Mouse (Mus musculus): ENCODE measurements around the gene Nsl1.

The Nsl1 gene

DNA sequence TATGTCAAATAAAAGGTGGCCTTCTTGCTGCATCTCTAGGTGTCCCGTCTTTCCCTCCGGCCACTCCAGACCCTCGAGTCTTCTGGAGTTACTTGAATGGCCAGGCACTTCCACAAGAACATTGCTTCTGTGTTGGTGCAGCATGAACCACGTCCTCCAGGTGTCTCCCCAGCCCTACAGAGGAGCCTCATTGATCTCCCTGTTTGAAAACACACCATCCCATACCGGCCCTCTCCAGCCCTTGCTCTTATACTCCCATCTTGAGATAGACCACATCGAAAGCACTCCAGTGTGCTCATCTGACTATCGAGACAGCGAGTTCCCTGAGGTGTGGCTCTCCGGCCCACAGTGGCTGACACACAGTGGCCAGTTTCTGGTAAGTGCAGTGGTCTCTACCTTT is 32.2 kb downstream of the Nsl1 start:
- DNase-seq (ENCODE audit: low spot score in 2 of 2), result no peak

- DNase-seq (ENCODE audit: low spot score in 2 of 2), result peak in 1 of 2 experiments; percentile 15
Observed at GRCm38 (mm10) chr1:191096871-191097681, 34.3 kb downstream of the Nsl1 start.

GRCm38 (mm10) chr1:191097802-191098747 is 35.3 kb downstream of the Nsl1 start, which contains the start of gene Batf3:
Gene Batf3, plus strand, starts transcription at chr1:191097847.
- peak in 1 of 2 experiments; percentile 26 for DNase-seq (ENCODE audit: low spot score in 2 of 2)

DNA sequence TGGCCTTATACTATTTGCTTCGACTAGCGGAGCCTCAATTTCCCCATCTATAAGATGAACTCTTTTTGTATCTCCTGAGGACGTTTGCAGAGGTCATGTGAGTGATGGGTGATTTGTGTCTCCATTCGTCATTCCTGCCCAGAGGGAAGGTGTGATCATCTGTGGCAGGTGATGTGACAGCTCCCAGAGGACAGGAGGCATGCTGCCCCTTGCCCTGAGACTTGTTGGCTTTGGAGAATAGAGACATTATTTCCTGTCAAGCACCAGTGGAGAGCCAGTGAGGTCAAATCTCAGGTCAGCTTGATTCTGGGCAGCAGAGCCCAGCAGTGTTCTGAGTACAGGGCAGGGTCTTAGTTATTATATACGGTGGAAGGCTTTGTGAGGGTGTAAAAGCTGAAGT is 36.3 kb downstream of the Nsl1 start:
- DNase-seq (ENCODE audit: low spot score in 2 of 2), result no peak

GRCm38 (mm10) chr1:191099772-191100291 is 37.0 kb downstream of the Nsl1 start:
- no peak for DNase-seq (ENCODE audit: low spot score in 2 of 2)

GRCm38 (mm10) chr1:191102730-191103370 is 40.0 kb downstream of the Nsl1 start:
- DNase-seq (ENCODE audit: low spot score in 2 of 2), result no peak

DNA sequence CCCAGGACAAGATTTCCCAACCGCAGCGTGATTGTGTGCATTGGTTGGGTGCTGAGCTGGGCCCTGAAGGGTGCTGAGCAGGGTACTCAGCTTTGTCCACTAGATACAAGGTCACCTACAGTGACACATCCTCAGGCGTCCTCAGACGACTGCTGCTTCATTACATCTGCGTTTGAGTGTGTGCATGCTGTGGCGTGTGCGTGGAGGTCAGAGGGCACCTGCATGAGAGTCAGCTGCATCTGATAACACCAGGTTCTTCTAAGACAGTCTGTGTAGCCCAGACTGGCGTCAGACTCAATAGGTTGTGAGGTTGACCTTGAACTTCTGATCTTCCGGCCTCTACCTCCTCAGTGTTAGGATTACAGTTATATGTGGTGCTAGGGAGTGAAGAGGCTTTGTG is 42.4 kb downstream of the Nsl1 start:
- DNase-seq (ENCODE audit: low spot score in 2 of 2), result no peak

DNA sequence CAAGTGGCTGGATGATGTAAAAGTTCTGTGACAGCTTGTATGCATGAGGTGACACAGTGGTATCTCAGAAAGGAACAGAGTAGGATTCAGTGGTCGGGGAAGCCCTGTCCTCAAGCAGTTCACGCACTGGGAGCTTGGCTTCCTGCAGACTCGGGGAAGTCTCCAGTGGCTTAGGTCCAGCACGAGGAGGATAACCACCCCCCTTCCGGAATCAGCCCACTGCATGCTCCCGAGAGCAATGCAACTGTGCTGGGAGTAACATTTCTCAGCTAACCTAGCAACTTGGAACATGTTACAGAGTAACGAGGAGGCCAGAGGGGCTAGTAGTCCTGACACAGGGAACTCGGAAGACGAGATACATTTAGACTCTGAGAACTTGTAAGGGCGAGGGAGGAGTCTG is 44.5 kb downstream of the Nsl1 start:
- no peak for DNase-seq (ENCODE audit: low spot score in 2 of 2)

DNA sequence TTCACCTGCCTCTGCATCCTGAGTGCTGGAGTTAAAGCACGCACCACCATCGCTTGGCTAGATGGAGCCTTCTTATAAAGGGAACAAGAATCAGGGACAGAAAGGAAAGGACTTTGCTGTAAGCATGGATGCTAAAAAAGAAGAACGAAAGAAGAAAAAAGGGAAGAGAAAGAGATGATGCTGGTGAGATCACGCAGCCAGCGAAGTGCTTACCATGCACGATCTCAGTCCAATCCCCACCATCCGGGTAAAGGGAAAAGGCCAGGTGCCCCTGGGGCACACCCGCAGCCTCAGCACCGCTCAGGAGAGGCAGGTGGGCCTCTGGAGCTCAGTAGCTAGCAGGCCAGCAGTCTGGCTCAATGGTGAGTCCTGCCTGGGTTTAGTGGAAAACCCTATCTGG is 47.1 kb downstream of the Nsl1 start:
- DNase-seq (ENCODE audit: low spot score in 2 of 2), result no peak

DNA sequence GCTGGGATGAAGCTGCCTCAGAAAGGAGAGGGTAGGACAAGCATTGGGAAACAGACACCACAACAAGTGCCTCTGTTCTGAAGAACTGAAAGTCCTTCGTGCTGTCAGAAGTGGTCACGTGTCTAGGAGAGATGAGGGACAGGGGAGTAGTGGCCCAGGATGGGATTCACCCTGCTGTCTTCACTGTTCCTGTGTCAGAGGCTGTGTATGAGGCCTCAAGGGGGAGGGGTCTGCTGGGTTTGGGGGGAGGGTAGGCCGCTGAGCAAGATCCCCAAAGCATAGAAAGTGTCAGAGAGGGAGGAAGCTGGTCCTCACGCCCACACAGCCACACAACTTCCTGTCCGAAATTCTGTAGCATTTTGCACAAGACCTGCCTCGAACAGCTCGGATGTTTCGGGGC is 48.3 kb downstream of the Nsl1 start:
- DNase-seq (ENCODE audit: low spot score in 2 of 2), result no peak

DNA sequence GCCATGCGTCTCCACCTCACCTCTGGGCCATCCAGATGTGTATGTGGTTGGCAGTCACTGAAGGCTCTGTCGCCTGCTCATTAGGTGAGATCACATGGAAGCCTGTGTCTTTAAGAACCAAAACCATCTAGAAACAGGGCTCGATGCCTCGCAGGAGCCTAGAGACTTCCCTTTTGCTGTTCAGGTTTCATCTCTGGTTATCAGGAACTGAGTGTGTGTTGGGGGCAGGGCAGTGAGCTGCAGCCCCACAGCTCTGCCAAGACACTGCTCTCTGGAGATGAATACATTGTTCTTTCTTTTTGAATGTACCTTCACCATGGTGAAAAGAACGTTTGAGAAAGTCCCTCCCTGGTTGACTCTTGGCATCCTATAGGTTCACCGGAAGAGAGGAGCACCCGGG is 52.1 kb downstream of the Nsl1 start:
- no peak for DNase-seq (ENCODE audit: low spot score in 2 of 2)

GRCm38 (mm10) chr1:191115514-191116238 is 52.9 kb downstream of the Nsl1 start:
- no peak for DNase-seq (ENCODE audit: low spot score in 2 of 2)

- DNase-seq (ENCODE audit: low spot score in 2 of 2), result no peak
Observed at GRCm38 (mm10) chr1:191122744-191123143, 59.9 kb downstream of the Nsl1 start.

- DNase-seq (ENCODE audit: low spot score in 2 of 2), result no peak
Observed at GRCm38 (mm10) chr1:191123696-191124095, 60.9 kb downstream of the Nsl1 start.

GRCm38 (mm10) chr1:191124288-191124687 is 61.5 kb downstream of the Nsl1 start:
- no peak for DNase-seq (ENCODE audit: low spot score in 2 of 2)

DNA sequence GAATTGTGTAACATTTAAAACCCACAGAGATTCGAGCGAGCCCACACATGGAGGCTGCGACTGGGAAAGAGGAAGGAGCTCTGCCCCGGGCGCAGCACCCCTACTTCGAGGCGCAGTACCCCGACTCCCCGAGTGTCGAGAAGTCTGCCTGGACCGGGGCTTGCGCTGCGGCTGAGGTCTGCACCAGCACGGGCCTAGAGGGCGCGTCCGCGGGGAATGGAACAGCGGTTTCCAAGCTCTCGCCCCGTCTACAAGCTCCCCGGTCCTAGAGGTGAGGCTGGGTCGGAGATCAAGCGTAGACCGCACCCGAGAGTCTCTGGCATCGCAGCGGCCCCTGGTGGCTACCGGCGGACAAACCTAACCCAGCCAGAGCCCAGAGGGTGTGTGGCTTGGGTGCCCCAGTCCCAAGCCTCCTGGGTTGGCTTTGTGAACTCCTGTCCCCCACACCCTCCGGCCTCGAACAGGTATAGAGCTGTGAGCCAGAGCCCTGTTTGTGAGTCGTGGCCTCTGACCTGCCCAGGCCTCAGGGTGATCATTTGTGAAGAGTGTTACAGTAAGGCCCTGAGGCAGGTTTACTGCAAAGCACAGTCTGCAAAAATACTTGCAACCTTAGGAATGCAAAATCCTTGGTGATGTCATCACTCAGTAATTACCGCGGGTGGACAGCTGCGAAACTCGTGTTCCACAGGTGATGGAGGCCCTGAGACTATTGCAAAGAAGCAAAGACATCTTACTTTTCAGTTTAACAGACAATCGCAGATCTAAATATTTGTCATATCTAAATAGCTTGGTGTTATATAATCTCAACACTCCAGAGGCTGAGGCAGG is 63.2 kb downstream of the Nsl1 start:
- peak; percentile 37 to 68 for DNase-seq (ENCODE audit: low spot score in 2 of 2)

- DNase-seq (ENCODE audit: low spot score in 2 of 2), result no peak
Observed at GRCm38 (mm10) chr1:191131692-191132091, 68.9 kb downstream of the Nsl1 start.

GRCm38 (mm10) chr1:191132240-191132639 is 69.4 kb downstream of the Nsl1 start:
- DNase-seq (ENCODE audit: low spot score in 2 of 2), result no peak

DNA sequence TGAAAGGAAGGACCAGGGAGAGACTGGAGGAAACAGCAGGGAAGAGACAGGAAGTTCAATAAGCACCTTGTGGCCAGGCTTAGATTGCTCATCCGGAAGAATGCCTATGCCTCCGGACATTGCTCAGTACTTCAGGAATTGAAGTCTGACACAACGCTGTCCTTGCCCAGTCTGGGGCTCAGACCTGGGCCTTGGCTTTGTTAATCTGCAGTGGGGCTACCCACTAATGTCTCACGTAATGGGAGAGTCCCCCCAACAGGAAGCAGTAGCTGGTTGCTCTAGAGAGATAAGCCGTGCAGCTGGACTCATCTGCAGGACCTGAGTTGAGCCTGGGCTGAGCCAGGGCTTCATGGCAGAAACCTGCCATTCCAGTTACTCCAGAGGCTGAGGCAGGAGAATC is 70.1 kb downstream of the Nsl1 start:
- DNase-seq (ENCODE audit: low spot score in 2 of 2), result no peak

GRCm38 (mm10) chr1:191135406-191135805 is 72.6 kb downstream of the Nsl1 start:
- no peak for DNase-seq (ENCODE audit: low spot score in 2 of 2)
